Mouse (Mus musculus) embryonic facial prominence, embryonic 15.5 days (tissue): ENCODE results near the gene Tgtp2. TPM values are rescaled to one million over a fixed set of nuclear protein-coding genes. Genes with fewer than 3 reads are reported as not detected.
"Not testable (repeated sequence)": the region's sequence is repeated elsewhere in the genome, so short reads cannot be mapped to it uniquely, and the experiment has no call there.

Experiments
- ATAC-seq: fragments of 200-750 bp; cut with Nextera tagmentation; 2 replicates; pipeline ENCODE4 v1.8.0; 2017; ENCODE audit warnings: low read depth, moderate TSS enrichment; ENCODE audit not compliant: insufficient number of reproducible peaks, low FRiP score, low TSS enrichment
- H3K27ac ChIP-seq: fragments of 300-500 bp; sonication (generic); replicated peaks from 2 replicates; pipeline ENCODE4 v1.5.1; 2015; ENCODE audit warnings: mild to moderate bottlenecking, inconsistent platforms
- H3K27me3 ChIP-seq: fragments of 300-500 bp; sonication (generic); 2 replicates; pipeline ENCODE4 v1.6.1; 2015; ENCODE audit warnings: inconsistent platforms
- H3K36me3 ChIP-seq: fragments of 300-500 bp; sonication (generic); 2 replicates; pipeline ENCODE4 v1.6.1; 2015; ENCODE audit warnings: mild to moderate bottlenecking, inconsistent platforms
- H3K4me1 ChIP-seq: fragments of 300-500 bp; sonication (generic); 2 replicates; pipeline ENCODE4 v1.6.1; 2015; ENCODE audit warnings: inconsistent platforms
- H3K4me2 ChIP-seq: fragments of 300-500 bp; sonication (generic); replicated peaks from 2 replicates; pipeline ENCODE4 v1.6.1; 2015; ENCODE audit warnings: mild to moderate bottlenecking, inconsistent platforms
- H3K4me3 ChIP-seq: fragments of 300-500 bp; sonication (generic); replicated peaks from 2 replicates; pipeline ENCODE4 v1.5.1; 2015; ENCODE audit warnings: mild to moderate bottlenecking, inconsistent platforms
- H3K9ac ChIP-seq: fragments of 300-500 bp; sonication (generic); 2 replicates; pipeline ENCODE4 v1.6.1; 2015; ENCODE audit warnings: inconsistent platforms
- H3K9me3 ChIP-seq: fragments of 300-500 bp; sonication (generic); replicated peaks from 2 replicates; pipeline ENCODE4 v1.6.1; 2016; ENCODE audit warnings: inconsistent platforms
- WGBS: fragments of 180-500 bp; shearing (Covaris S2); methylation state at CpG from one replicate; pipeline ENCODE4 v1.1.7; 2015; 5-methylcytosine and 5-hydroxymethylcytosine counted together
- polyA plus RNA-seq: library from polyadenylated mRNA; unstranded; fragments of >200 nt; fragmentation: Nextera tagmentation; extraction: Ambion mirVana; gene quantifications from 2 replicates; pipeline ENCODE4 v1.2.1, GENCODE M21; 2015

The Tgtp2 gene
- polyA plus RNA-seq, 1 experiment from 2014 or later, result 0.21 TPM

DNA sequence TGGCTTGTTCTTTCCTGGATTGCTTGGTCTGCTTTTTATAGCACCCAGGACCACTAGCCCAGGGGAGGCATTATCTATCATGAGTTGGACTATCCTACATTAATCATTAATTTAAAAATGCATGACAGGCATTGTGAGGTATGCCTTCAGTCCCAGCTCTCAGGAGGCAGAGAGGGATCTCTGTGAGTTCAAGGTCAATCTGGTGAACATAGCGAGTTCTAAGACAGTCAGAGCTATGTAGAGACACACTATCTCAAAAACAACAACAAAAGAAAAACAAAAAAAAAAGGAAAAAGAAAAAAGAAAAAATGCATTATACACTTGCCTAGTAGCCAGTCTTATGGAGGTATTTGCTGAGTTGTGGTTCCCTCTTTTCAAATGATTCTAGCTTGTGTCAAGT, 20.4 kb upstream of the Tgtp2 start:
- H3K9ac ChIP-seq, result no peak overlapping the region
- ATAC-seq, result no peak
- H3K9me3 ChIP-seq, result no peaks in the 10 kb centered on the region
- no peak overlapping the region for H3K4me2 ChIP-seq
- H3K27me3 ChIP-seq, result no peaks in the 10 kb centered on the region
- 70% methylated on average over 1 of the region's 1 CpGs for WGBS
- no peaks in the 10 kb centered on the region for H3K36me3 ChIP-seq
- peaks cover 8% of the 10 kb centered on the region; the same call in 1 of the 2 replicates for H3K4me1 ChIP-seq
- no peak overlapping the region for H3K27ac ChIP-seq
- no peak overlapping the region for H3K4me3 ChIP-seq

DNA sequence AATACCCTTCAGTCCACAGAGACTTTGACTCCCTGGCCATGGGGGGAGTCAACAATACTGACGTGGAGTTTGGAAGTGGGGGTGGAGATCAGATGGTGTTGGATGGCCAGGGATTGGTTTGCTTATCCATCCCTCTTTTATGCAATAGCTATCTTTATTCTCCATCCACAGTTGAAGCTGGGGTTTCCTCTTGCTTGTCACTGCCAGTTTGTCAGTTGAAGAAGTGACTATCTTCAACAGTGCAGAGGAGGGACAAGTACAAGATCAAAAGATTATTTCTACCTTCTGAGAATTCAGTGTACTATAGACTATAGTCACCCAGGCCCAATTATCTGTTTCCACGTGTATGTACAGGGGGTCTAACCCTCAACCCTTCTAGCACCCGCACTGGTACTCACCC, 19.8 kb upstream of the Tgtp2 start:
- WGBS, result 75% methylated on average over 3 of the region's 3 CpGs
- Histone ChIP-seq H3K4me2 (no peak overlapping the region), H3K4me1 (peaks cover 8% of the 10 kb centered on the region; the same call in 1 of the 2 replicates), H3K4me3 (no peak overlapping the region), H3K27me3 (no peaks in the 10 kb centered on the region), H3K27ac (no peak overlapping the region), H3K9ac (no peak overlapping the region), H3K9me3 (no peaks in the 10 kb centered on the region), H3K36me3 (no peaks in the 10 kb centered on the region)
- ATAC-seq, result no peak

DNA sequence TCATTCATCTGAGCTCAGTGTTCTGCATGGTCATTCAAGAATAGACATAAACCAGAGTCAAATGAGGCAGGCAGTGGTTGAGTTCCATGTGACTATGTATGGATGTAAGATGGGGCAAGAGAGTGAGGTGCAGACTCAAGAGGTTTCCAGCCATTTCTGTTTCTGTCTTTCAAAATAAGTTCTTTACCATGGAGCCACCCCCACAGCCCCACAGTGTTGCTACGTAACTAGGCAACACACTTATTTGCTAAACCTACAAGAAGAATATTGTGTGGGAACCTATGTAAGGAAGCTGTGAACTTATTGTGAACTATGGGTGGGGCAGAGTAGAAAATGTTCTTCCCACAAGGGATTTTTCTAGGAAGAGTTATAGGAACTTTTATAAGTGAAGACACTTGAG, 19.1 kb upstream of the Tgtp2 start:
- Histone ChIP-seq H3K9me3 (no peaks in the 10 kb centered on the region), H3K4me1 (peaks cover 4% of the 10 kb centered on the region; the same call in 1 of the 2 replicates), H3K36me3 (no peaks in the 10 kb centered on the region), H3K9ac (no peak overlapping the region), H3K27me3 (no peaks in the 10 kb centered on the region), H3K4me2 (no peak overlapping the region), H3K4me3 (no peak overlapping the region), H3K27ac (no peak overlapping the region)
- ATAC-seq, result no peak
- WGBS, result 88% methylated on average over 1 of the region's 1 CpGs

DNA sequence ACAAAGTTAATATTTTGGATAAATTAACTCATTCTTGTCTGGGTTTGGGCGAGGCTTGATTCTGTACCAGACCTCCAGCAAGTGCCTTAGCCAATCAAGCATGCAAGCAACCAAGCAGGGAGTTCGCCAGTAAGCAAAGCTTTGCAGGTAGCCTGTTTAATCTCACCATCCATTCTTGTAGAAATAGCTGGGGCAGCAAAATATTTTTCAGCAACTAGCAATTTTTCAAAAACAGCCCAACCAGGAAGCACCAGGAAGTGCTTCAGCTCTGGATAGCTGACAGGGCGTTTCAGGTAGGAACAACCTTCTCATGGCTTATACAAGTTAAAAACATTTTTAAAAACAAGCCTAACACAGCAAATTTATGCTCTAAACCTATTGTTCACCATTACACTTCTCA, 17.9 kb upstream of the Tgtp2 start:
- no peaks in the 10 kb centered on the region for H3K36me3 ChIP-seq
- H3K4me2 ChIP-seq, result no peak overlapping the region
- H3K9me3 ChIP-seq, result no peaks in the 10 kb centered on the region
- H3K4me3 ChIP-seq, result no peak overlapping the region
- no peaks in the 10 kb centered on the region for H3K4me1 ChIP-seq
- ATAC-seq, result no peak
- no peak overlapping the region for H3K9ac ChIP-seq
- no peaks in the 10 kb centered on the region for H3K27me3 ChIP-seq
- WGBS, result 76% methylated on average over 3 of the region's 3 CpGs
- H3K27ac ChIP-seq, result no peak overlapping the region

DNA sequence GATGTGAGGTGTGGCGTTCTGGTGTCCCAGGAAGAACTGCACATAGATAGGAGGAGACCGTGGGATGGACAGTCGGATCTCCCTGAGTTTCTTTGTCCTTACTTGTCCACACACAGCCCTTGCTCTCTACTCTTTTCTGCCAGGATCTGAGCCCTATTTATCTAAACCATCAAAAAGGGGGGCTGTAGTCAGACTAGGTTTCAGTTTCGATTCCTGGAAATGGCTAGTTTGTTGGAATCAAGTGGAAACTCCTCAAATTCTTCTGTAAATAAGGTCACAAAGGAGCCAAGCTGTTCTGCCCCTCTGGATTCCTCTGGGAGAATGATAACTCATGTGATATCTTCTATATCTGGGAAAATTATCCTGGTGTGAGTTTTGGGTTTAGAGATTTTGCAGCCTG, 17.4 kb upstream of the Tgtp2 start:
- WGBS, result 68% methylated on average over 4 of the region's 4 CpGs
- H3K4me1 ChIP-seq, result no peaks in the 10 kb centered on the region
- no peak overlapping the region for H3K9ac ChIP-seq
- H3K27ac ChIP-seq, result no peak overlapping the region
- no peak overlapping the region for H3K4me3 ChIP-seq
- H3K4me2 ChIP-seq, result no peak overlapping the region
- H3K9me3 ChIP-seq, result no peaks in the 10 kb centered on the region
- H3K27me3 ChIP-seq, result no peaks in the 10 kb centered on the region
- no peaks in the 10 kb centered on the region for H3K36me3 ChIP-seq
- ATAC-seq, result no peak

DNA sequence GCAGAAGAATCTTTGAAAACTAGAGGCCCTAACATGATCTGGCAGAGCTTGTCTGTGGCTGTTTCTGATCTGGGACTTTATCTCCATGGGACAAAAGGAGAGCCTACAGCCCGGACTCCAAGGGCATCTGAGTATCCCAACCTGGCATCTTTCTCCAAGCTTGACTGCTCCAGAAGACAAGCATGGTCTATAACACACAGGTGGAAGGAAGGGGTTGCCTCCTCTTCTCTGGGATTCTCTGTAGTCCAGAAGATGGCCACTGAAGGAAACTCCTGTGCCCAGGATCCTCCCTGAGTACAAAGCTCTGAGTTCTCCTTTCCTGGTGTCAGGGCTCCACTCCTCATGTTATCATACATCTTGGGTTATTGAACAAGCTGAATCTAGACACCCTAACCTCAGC, 16.6 kb upstream of the Tgtp2 start:
- no peaks in the 10 kb centered on the region for H3K27me3 ChIP-seq
- no peak overlapping the region for H3K9ac ChIP-seq
- H3K4me2 ChIP-seq, result no peak overlapping the region
- no peaks in the 10 kb centered on the region for H3K4me1 ChIP-seq
- ATAC-seq, result no peak
- 66% methylated on average over 1 of the region's 1 CpGs for WGBS
- H3K27ac ChIP-seq, result no peak overlapping the region
- H3K36me3 ChIP-seq, result no peaks in the 10 kb centered on the region
- no peaks in the 10 kb centered on the region for H3K9me3 ChIP-seq
- no peak overlapping the region for H3K4me3 ChIP-seq

DNA sequence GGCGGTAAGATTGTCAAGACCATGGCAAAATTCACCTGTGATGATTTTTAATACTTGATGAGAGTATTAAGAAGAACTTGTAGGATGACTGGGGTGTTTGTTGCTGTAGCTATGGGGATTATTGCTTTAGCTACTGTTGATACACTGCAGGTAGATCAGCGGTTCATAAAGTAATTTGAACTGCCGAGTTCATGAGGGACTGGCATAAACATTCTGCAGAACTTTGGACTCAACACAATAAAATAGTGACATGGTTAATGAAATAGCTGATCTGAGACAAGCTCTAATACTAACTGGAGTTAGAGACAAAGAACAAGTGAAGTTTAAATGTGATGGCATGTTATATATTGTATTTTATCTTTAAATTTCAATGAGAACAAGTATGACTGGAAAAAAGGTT, 14.7 kb upstream of the Tgtp2 start:
- no peaks in the 10 kb centered on the region for H3K36me3 ChIP-seq
- 81% methylated on average over 3 of the region's 3 CpGs for WGBS
- no peaks in the 10 kb centered on the region for H3K9me3 ChIP-seq
- no peaks in the 10 kb centered on the region for H3K27me3 ChIP-seq
- H3K4me3 ChIP-seq, result no peak overlapping the region
- no peak overlapping the region for H3K27ac ChIP-seq
- ATAC-seq, result no peak
- no peak overlapping the region for H3K4me2 ChIP-seq
- no peak overlapping the region for H3K9ac ChIP-seq
- no peaks in the 10 kb centered on the region for H3K4me1 ChIP-seq

DNA sequence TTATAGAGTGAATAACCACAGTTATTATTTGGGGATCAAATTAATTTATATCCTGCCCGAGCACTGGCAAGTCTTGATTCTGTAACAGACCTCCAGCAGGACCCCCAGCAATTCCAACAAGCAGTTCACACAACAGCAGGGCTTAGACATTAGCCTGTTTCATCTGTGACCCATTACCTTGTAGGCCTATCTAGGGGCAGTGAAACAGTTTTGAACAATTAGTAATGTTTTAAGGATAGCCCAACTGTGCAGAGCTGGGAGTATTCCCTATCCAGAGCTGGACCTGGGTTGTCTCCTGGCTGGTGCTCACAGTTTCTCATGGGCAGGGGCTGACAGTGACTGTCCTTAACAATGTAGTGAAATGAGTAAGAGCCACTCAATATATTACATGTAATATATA, 13.0 kb upstream of the Tgtp2 start:
- H3K4me3 ChIP-seq, result no peak overlapping the region
- H3K9me3 ChIP-seq, result no peaks in the 10 kb centered on the region
- no peaks in the 10 kb centered on the region for H3K27me3 ChIP-seq
- no peak for ATAC-seq
- H3K36me3 ChIP-seq, result no peaks in the 10 kb centered on the region
- 46% methylated on average over 1 of the region's 1 CpGs for WGBS
- no peak overlapping the region for H3K4me2 ChIP-seq
- no peak overlapping the region for H3K9ac ChIP-seq
- no peak overlapping the region for H3K27ac ChIP-seq
- no peaks in the 10 kb centered on the region for H3K4me1 ChIP-seq

DNA sequence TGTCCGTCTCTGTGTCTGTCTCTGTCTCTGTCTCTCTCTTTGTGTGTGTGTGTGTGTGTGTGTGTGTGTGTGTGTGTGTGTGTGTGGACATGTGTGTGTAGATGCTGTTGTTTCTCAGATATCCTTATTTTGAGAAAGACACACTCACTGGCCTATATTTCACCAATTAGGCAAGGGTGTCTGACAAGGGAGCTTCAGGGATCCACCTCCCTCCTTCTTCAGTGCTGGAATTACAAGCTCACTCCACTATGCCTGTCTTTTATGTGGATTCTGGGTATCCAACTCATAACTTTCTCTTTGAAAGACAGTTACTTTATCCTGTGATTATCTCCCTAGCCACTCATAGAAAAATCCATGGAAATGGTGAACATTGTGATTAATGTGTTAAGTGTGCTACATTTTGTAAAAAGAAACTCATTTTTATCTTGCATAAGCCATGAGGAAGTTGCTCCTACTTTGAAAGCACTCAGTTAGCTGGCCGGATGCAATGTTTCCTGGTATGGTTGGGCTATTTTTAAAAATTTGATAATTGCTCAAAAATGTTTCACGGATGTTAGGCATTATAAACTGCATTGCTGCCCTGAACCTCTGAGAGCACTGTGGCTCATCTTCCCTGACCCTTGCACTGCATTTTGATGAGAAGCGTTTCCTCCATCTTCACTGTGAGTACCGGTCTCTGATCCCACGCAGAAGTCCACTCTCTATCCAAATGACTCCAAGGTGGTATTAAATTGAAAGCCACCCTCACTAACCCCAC, 12.2 kb upstream of the Tgtp2 start, which contains the start of gene Ifi47:
Gene Ifi47, plus strand, starts transcription at position 587 of the 757 bp plus-strand sequence.
- not testable (repeated sequence) for ATAC-seq, H3K27ac ChIP-seq, H3K9ac ChIP-seq, H3K9me3 ChIP-seq, H3K27me3 ChIP-seq, H3K4me3 ChIP-seq, H3K4me1 ChIP-seq, H3K4me2 ChIP-seq, H3K36me3 ChIP-seq
- WGBS, result 53% methylated on average over 6 of the region's 6 CpGs

DNA sequence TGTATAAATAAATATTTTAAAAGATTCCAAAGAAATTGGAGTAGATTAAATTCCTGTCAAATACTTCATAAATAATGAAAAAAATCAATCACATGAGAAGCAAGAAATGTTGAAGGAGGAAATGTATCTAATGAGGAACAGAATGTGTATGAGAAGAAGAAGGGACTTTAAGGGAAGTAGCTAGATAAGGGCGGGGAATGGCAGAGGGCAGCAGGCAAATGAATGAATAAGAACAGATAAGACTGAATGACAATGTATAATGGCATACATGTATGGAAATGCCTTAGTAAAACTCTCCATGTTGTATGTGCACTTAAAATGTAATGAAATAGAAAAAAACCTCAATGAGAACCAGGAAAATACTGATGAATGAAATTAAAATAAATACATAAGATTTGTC, 4.4 kb upstream of the Tgtp2 start:
- H3K9ac ChIP-seq, result no peak overlapping the region
- no peaks in the 10 kb centered on the region for H3K36me3 ChIP-seq
- H3K9me3 ChIP-seq, result no peaks in the 10 kb centered on the region
- H3K4me3 ChIP-seq, result no peak overlapping the region
- H3K27ac ChIP-seq, result no peak overlapping the region
- no peak overlapping the region for H3K4me2 ChIP-seq
- WGBS, result 91% methylated on average over 1 of the region's 1 CpGs
- no peaks in the 10 kb centered on the region for H3K27me3 ChIP-seq
- H3K4me1 ChIP-seq, result no peaks in the 10 kb centered on the region
- no peak for ATAC-seq

DNA sequence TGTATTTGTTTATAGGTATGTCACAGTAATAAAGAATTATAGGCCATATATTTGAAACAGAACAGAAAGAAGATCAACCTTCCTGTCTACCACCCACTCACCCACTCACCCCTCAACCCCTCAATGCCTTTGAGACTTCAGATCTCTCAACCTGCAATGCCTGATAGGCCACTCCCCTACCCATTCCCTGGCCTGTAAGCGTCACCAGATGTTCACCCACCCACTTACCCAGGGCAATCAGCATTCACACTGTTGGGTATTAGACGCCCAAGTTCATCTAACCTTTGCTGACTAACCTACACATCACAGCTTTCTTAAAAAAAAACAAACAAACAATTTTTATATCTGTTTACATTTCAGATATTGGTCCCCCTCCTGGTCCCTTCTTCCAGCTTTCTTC, 2.1 kb downstream of the Tgtp2 start:
- not testable (repeated sequence) for H3K36me3 ChIP-seq, ATAC-seq, H3K27me3 ChIP-seq, H3K4me1 ChIP-seq, H3K27ac ChIP-seq, H3K4me3 ChIP-seq, H3K9me3 ChIP-seq, H3K4me2 ChIP-seq, H3K9ac ChIP-seq
- 64% methylated on average over 2 of the region's 2 CpGs for WGBS

DNA sequence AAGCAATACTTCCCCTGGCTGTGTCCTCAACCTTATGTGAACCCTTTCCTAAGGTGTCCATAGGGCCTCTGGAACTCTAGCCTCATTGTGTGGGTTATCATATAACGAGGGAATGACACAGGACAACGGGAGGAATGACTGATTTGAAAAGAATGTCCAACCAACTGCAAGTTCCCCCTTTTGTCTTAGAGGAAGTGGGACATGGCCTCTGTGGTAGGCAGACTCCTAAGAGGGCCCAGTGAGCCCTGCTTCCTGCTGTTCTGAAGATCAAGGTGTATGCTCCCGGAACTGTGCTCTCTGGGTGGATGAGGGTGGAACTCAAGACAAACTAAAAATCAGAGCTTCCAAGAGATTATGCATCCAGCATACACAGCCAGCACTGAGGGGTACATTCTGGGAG, 3.9 kb downstream of the Tgtp2 start:
- H3K9me3 ChIP-seq, H3K4me3 ChIP-seq, H3K27ac ChIP-seq, ATAC-seq, H3K9ac ChIP-seq, H3K36me3 ChIP-seq, H3K4me2 ChIP-seq, H3K27me3 ChIP-seq, H3K4me1 ChIP-seq: not testable (repeated sequence)
- 53% methylated on average over 2 of the region's 3 CpGs for WGBS
